Mouse (Mus musculus) layer of hippocampus, adult 2 months (tissue): ENCODE data around the gene Krt24. TPM values are rescaled to one million over a fixed set of nuclear protein-coding genes. Genes with fewer than 3 reads are reported as not detected.
A peak's percentile ranks its signal among the peaks of the same experiment; 100 is the strongest.

Experiments
- DNase-seq, 2 experiments: peaks; one replicate each; pipeline ENCODE4 v3.0.0; 2022; ENCODE audit warnings: low spot score in 2 of 2
- H3K27ac ChIP-seq: fragments of 200-600 bp; 2 replicates; pipeline ENCODE4 v1.8.1; 2022
- H3K4me3 ChIP-seq: fragments of 200-600 bp; 2 replicates; pipeline ENCODE4 v1.8.1; 2022; ENCODE audit warnings: mild to moderate bottlenecking
- CTCF ChIP-seq: fragments of 200-600 bp; conservative IDR thresholded peaks from 2 replicates; pipeline ENCODE4 v1.8.1; 2022; ENCODE audit warnings: antibody characterized with exemption, mild to moderate bottlenecking, moderate library complexity
- long read RNA-seq, 2 experiments: library from polyadenylated mRNA; stranded (forward); transcript quantifications; one replicate each; pipeline ENCODE4 v2.0.0; 2021; ENCODE audit warnings: borderline mapping rate in 2 of 2
- total RNA-seq, 2 experiments: library from RNA; stranded (reverse); gene quantifications; 2 replicates each; pipeline ENCODE4 v1.2.3; 2021

The Krt24 gene
- total RNA-seq: not detected
- long read RNA-seq, experiment 1: 0 reads
- long read RNA-seq, experiment 2: 0 reads

DNA sequence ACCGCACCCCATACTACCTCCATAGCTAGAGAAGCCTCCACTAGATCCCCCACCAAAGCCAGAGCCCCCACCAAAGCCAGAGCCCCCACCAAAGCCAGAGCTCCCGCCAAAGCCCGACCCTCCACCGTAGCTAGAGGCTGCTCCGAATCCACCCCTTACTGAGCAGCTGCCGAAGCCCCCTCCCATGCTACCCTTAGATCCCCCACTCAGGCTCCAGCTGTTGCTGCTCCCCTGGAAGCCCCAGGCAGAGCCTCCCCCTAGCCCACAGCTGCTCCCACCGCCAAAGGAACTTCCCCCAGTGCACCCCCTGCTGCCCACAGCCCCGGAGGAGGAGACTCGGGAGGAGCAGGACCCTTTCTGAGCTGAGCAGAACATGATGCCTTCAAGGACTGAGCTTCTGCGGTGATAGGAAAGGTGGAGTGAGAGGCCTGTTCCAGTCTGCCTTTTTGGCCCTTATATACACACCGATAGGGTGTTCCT, at the start of gene Krt24:
Gene Krt24, minus strand, starts transcription at position 430 of the 480 bp plus-strand sequence.
- no peak for DNase-seq
- H3K27ac ChIP-seq: no peak within 1 kb of the TSS
- no peak for TF ChIP-seq CTCF
- H3K4me3 ChIP-seq: no peak within 1 kb of the TSS

DNA sequence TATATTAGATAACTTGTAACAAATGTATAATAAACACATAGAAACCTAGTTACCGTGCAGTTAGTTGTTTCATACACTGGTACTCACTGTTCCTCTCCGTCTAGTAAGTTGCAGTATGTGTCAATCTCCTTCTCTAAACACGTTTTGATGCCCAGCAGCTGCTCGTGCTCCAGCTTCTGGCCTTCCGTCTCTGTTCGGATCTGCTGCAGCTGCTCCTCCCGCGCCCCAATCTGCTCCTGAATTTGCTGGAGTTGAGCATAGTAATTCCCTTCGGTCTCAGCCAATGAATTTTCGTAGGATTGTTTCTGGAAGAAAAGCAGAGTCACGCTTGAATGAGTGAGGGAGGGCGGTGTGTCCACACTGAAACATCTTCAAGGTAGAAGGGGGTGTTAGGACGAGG, 48.4 kb upstream of the Krt24 start:
- TF ChIP-seq CTCF: no peak
- no peak overlapping the region; the same call in 1 of the 2 replicates for H3K4me3 ChIP-seq
- H3K27ac ChIP-seq: no peak overlapping the region
- DNase-seq: peak; percentile 80

DNA sequence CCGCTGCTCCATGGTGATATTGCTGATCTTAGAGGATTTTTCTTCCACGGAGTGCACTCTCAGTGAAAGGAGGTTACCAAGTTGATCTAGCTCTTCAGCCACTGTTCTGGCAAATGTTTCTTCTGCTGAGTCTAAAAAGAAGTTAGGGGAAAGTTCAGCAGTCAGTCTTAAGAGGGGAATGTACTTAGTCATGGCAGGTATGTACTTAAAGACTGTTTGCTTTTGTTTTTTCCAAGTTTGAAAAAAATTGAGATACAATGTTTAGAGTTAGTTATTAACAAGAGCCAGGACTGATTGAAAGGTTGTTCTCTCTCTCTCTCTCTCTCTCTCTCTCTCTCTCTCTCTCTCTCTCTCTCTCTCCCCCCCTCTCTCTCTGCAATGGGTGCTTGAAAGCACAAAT, 44.6 kb upstream of the Krt24 start:
- no peak overlapping the region for H3K27ac ChIP-seq
- no peak overlapping the region for H3K4me3 ChIP-seq
- no peak for DNase-seq
- no peak for TF ChIP-seq CTCF

DNA sequence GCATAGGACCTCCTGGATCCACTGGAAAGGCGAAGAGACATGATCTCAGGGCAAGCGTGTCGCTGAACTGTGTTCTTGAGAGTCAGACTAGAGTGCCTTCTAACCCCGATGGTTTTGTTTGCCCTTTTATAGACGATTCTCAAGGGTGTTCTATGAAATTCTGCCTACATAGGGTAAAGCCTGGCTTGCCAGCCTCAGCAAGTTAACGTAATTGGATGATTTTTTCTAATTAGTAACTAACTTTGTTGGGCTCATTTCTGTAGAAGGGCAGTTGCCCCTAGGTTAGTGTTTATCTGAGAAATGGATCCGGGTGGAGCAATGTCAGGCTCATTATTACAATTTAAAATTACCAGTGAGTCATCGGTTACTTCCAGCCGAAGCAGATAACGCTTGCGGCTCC, 37.8 kb upstream of the Krt24 start, which contains the start of gene Krt25:
Gene Krt25, minus strand, starts transcription at position 101 of the 400 bp plus-strand sequence.
- Histone ChIP-seq H3K4me3 (no peak within 1 kb of the TSS), H3K27ac (no peak within 1 kb of the TSS)
- no peak for TF ChIP-seq CTCF
- no peak for DNase-seq

DNA sequence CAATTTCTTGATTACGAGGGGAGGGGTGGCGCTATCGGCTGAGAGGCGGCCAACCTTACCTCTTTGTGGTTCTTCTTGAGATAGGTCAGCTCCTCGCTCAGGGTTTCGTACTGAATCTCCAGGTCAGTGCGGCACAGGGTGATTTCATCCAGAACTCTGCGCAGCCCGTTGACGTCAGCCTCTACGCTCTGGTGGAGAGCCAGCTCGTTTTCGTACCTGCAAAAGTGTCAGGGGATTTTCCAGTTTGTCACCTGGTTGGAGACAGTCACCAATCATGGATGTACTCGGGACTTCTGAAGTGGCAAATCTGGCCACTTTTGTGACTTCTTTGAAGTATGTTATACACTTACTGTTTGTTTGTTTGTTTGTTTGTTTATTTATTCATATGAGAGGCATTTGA, 36.0 kb upstream of the Krt24 start:
- TF ChIP-seq CTCF: no peak
- Histone ChIP-seq H3K27ac (no peak overlapping the region), H3K4me3 (no peak overlapping the region)
- DNase-seq: no peak

DNA sequence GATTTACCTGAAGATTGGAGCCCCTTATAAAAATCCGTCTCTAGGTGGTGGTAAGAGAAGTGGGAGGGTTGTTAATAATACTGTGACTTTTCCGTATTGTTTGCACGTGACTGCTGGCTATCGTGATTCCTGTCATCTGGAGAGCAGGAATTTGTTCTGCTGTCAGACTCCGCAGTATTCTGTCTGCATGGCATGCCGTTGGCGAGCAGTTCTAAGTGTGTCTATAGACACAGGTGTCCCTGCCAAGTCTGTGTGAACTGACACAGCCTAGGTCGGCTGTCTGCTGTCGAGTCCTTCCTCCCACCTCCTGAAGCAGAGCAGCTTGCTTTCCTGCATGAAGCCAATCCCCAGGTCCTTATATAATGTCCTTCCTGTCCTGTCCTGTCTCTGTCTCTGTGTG, 34.1 kb upstream of the Krt24 start:
- no peak for TF ChIP-seq CTCF
- DNase-seq: no peak
- Histone ChIP-seq H3K27ac (no peak overlapping the region), H3K4me3 (no peak overlapping the region)

DNA sequence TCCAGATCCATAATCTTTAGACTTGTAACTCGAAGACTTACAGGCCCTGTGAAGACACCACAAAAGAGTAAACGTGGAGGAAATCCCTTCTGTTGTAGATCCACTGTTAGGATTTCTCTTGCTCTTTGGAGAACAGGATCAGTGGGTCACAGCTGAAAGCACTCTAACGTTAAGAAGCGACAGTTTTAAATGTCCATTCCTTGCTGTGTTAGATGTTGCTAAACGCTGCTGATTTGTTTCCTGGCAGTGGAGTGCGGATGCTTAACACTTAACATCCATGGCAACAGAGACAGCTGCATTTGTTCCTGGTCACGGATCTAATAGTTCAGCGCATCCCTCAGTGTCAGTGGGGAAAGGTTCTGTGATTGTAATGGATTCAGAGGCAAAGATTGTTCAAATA, 31.5 kb upstream of the Krt24 start:
- TF ChIP-seq CTCF: no peak
- no peak overlapping the region for H3K4me3 ChIP-seq

DNA sequence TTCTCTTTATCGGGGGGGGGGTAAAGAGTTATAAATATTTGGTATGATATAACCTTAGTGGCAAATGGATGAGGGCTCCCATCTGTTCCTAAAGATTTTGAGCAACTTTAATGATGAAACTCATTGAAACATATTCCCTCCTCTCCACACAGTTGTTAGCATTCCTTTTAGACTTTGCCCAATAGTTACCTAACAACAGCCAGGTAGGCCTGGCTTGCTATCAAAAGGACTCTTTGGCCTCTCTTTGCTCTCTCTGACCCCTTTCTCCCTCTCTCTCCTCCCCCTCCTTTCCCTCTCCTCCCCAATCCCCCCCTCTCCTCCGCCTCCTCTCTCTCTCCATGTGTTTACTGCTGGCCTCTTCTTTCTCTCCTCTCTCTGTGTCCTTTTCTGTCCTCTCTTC, 29.5 kb upstream of the Krt24 start:
- no peak for DNase-seq
- Histone ChIP-seq H3K4me3 (no peak overlapping the region), H3K27ac (no peak overlapping the region)
- no peak for TF ChIP-seq CTCF

More for the DNA sequence above, 31.5 kb upstream of the Krt24 start:
- DNase-seq: no peak
- no peak overlapping the region for H3K27ac ChIP-seq

DNA sequence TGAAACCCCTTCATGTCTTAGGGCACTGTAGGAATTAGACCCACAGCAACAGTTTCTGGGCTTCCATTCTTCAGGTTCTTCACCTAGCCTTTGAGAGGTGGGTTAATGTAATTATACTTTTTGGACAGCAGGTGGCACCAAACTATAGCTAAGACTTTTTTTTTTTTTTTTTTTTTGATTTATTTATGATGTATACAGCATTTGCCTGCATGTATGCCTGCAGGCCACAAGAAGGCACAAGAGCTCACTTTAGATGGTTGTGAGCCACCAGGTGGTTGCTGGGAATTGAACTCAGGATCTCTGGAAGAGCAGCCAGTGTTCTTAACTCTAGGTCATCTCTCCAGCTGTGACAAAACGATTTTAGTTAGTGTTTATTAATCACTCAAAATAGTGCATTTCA, 25.8 kb upstream of the Krt24 start:
- peak; percentile 81 for TF ChIP-seq CTCF
- DNase-seq: peak in 1 of 2 experiments; percentile 17
- Histone ChIP-seq H3K27ac (no peak overlapping the region), H3K4me3 (no peak overlapping the region)

DNA sequence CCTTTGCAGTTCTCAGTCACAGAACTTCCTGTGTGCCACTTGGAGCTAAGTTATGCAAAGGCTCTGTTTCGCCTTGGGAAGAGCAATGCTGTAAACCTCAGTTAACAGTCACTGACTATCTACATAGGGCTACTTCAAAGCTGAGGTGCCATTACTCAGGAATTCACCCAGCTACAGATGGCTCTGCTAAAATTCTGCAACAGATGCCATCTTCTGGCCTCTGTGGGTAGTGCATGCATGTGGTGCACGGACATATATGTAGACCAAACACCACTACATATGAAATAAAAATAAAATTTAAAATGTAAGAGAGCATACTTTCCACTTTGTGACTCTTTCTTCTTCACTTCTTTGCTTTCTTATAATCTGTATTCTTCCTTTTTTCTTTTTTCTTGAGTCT, 22.5 kb upstream of the Krt24 start:
- peak; percentile 14 to 74 for DNase-seq
- Histone ChIP-seq H3K27ac (no peak overlapping the region), H3K4me3 (no peak overlapping the region)
- peak; percentile 89 for TF ChIP-seq CTCF

DNA sequence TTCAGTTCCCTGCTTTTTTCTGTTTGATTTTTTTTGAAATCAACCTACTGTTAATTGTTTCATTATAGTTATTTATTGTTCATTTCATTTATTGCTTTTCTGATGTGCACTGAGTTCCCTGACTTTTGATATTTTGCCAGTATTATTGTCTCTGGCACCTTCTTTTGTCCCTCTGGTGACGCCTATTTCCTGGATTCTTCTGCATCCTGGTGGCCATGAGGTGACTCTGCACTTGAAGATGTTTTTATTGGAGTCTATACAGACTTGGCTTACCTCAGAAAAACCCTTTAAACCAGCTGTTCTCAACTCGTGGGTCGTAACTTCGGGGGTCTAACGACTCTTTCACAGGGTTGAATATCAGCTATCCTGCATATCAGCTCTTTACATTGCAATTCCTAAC, 10.0 kb upstream of the Krt24 start:
- H3K4me3 ChIP-seq: no peak overlapping the region
- no peak overlapping the region for H3K27ac ChIP-seq
- no peak for DNase-seq
- peak; percentile 64 for TF ChIP-seq CTCF

DNA sequence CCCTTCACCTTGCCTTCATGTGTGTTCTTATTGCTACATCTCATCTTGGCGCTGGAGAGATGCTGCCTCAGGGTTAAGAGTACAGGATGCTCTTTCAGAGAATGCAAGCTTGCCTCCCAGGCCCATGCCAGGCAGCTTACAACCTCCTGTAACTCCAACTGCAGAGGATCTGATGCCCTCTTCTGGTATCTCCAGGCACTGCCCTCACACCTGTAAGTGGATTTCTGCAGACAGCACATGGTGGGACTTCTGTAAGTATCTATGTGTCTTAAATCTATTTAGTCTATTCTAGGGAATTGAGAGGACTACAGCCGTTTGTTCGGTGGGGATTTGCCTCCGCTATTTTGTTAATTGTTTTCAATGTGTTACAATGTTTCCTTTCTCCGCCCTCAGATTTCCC, 7.8 kb upstream of the Krt24 start:
- no peak overlapping the region for H3K27ac ChIP-seq
- H3K4me3 ChIP-seq: no peak overlapping the region
- peak; percentile 14 to 42 for DNase-seq
- peak; percentile 82 for TF ChIP-seq CTCF

DNA sequence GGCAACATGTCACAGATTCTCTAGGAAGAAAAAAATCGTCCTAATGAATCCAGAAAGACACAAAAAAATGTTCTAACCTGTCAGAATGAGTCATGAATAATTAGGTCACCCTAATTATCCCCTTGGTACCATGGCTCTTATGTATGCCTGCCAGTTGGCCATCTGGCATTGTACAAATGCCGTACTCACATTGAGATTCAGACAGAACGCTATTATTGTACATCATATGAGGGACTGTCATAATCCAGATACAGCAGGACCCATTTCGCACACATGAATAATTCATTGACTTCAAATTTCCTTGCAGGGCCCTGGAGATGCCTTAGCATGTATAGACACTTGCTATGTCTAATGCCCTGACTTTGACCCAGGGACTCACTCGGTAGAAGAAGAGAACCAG, 1.1 kb downstream of the Krt24 start:
- H3K27ac ChIP-seq: no peak overlapping the region

DNA sequence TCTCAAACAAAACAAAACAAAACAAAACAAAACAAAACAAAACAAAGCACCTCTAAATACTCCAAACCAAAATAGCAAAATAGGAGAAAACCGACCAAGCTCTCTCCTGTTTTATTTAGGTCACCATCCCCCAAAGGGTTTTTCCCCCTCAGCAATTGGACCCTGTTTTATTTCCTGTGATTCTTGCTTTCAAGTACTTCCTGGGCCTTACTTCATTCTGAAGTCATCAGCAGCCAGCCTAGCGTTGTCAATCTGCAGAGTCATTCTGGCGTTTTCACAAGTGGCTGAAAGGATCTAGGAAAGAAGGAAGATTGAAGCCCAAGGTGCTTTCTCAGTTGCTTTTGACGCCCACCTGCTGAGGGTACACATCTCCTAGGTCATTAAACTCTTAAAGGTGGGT, 1.7 kb downstream of the Krt24 start:
- Histone ChIP-seq H3K27ac (no peak overlapping the region), H3K4me3 (no peak overlapping the region)
- DNase-seq: no peak
- no peak for TF ChIP-seq CTCF

More for the DNA sequence above, 1.1 kb downstream of the Krt24 start:
- no peak overlapping the region for H3K4me3 ChIP-seq
- peak in 1 of 2 experiments; percentile 3 for DNase-seq
- TF ChIP-seq CTCF: no peak

DNA sequence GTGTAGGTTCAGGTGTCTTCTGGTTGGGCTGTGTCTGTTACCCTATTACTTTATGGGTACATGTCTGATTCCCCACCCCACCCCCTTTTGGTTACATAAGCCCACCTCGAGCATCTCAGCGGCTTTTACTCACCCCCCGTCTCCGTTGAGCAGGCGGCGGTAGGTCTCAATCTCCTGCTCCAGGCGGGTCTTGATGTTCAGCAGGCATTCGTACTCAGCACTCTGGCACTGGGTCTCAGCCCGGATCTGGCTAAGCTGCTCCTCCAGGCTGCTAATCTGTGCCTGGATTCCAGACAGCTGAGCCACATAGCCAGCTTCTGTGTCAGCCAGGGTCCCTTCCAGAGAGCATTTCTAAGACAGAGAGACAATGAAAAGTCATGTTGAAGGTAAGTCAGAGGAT, 3.9 kb downstream of the Krt24 start:
- TF ChIP-seq CTCF: no peak
- no peak for DNase-seq
- no peak overlapping the region for H3K27ac ChIP-seq
- no peak overlapping the region for H3K4me3 ChIP-seq
